Mouse (Mus musculus) gastrocnemius, postnatal 14 days (tissue): ENCODE measurements around the gene Chrnb2. TPM values are rescaled to one million over a fixed set of nuclear protein-coding genes. Genes with fewer than 3 reads are reported as not detected.

Source experiments
- DNase-seq: peaks from one replicate; pipeline ENCODE4 v3.0.0; 2021; ENCODE audit warnings: mixed read lengths
- intact Hi-C: fragments of 180-260 bp; cut with DNase I; formaldehyde crosslinking; loops from one replicate; pipeline ENCODE4 v1.15.1; 2025; ENCODE audit warnings: low total_unique reads
- total RNA-seq, 2 experiments: library from RNA; stranded (reverse); gene quantifications; 2 replicates each; pipeline ENCODE4 v1.2.3; 2021

Chrnb2 gene
- total RNA-seq, 2 experiments from 2014 or later = 0.12 to 0.13 TPM

DNA sequence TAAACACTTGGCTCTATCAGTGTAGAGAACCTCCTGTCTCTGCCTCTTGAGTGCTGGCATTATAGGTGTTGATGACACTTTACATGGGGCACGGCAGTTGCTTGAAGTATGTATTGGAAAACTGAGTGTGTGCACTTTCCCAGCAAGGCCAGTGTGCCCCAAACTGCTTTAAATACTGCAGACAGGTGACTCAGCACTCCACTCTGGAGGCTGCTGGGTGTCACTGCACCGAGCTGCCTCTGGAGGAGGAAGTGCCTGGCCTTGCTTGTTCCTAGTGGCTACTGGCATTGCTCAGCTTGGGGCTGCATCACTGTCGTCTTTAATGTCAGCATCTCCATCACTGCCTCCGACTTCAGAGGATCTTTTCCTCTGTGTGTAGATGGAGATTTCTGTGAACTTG is 37.4 kb downstream of the Chrnb2 start:
- intact Hi-C loops = no loop called here
- DNase-seq = peak; percentile 22

DNA sequence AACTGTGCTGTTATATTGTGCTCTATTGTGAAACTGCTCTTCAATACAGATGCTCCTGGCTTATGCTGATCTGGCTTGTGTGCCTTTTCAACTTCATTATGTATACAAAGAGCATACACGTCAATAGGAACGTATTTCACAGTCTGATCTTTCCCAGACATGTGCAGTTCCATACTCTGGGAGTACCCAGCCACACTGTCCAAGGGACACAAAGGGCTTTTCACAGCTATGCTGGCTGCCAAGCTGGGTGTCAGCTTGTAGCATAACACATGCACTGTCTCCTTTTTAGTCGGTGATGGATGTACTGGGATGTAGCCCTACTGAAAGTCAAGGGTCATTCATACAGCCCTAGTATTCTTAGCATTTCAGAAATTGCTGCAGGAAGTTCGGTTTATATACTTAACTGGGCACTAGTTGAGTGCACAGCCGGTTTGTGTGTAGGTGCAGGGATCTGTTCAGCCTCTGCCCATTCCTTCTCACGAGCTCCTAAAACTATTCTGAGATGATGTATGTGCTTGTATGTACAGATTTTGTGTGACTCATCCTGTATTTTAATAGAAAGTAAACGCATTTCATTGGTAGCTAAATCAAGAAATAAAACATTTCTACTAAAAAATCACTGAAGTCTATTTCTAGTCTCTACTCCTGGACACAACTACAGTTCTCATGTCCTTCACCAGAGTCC is 40.9 kb downstream of the Chrnb2 start:
- DNase-seq = no peak
- intact Hi-C loops = no loop called here

DNA sequence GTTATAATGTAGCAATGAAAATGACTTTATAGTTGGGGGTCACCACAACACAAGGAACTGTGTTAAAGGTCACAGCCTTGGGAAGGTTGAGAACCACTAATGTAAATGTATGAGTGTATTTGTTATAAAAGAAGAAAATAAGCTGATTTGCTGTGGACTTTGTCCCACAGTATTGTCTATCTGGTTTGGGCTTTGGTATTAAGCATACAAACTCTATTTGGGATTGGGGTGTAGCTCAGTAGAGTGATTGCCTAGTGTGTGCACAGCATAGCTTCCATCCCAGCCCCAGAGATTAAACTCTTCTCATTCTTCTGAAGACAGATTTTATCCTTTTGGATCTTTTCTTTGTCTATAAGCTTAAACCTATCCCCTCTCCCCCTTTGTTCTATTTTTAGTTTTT is 42.4 kb downstream of the Chrnb2 start:
- no peak for DNase-seq
- intact Hi-C loops = no loop called here

DNA sequence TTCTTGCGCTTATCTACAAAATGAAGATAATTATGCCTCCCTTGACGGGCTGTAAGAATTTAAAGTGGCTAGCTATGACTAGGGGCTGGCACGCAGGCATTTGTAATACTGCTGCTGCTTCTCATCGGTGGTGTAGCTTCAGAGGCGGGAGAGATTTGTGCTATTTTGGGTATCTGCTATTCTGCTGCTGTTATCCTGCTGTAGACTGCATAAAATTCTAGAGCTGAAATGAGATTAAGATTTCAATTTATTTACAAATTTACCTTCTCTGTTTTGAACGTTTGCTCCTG is 48.5 kb downstream of the Chrnb2 start:
- intact Hi-C loops = loop anchor here (10.0 kb wide), 2 partner anchors 49 to 139 kb away; partner anchors contain the start of gene Chrnb2
- no peak for DNase-seq

DNA sequence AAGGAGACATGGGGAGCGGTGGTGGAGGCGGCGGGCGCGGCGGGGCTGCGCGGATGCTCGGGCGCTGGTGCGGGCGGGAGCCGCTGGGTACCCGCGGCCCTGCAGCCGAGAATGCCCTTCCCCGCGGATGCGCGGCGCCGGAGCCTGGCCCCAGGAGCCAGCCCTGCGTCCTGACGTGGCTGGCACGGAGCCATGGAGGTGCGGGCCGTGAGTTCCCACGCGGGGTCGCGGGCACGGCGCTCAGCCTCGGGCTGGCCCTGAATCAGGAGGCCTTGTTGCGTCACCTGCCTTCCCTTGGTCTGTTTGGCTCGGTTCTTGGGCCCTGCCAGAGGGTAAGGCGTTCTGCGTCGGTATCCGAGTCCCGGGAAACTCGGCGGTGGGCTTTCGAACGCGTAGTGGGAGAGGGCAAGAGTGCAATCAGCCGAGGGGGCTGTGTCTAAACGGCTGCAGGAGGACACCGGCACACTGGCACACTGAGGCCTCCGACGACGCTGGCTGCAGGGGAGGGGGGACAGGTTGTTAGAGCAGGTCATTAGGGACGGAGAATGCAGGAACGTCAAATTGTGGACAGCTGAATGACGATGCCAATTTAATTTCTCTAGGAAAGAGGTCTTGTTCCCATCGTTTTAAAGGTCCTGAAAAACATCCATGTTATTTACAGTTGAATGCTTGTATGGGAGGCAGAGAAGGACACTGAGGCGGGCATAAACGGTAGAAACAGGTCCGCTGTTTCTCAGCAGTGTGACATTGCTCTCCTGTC is 49.0 kb downstream of the Chrnb2 start:
- intact Hi-C loops = loop anchor here (10.0 kb wide), 2 partner anchors 49 to 139 kb away; partner anchors contain the start of gene Chrnb2

DNA sequence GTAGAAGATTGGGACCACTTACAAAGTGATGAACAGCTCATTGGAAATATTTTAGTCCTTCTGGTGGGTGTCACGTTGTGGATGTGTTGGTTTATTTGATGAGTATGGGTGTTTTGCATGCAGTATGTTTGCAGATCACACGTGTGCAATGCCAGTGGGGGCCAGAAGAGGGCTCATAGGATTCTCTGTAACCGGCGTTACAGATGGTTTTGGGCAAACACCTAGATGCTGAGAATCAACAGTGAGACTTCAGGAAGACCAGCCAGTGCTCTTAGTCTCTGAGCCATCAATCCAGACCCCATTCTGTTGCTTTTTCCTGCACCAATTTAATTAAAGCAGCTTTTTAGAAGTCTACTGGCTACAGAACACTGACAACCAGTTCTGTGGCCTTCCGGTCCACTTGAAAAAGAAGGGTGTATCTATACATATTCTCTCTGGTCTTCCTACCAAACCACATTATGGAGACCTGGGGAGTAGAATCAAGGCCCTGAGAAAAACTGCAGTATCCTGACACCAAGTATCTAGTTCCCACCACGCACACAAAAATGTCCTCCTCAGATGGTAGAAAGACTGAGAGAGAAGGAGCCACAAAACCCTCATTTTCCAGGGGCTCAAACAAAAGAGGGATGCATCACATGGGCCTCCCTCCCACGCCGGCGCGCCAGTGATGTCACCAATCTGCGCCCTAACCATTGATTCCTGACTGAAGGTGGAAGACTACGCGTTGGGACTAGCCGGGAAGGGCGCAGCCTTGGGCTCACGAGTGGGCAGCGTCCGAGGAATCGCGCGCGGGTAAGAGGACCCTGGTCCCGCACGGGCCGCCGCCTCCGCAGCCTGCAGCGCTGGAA is 49.8 kb downstream of the Chrnb2 start, which contains the start of gene Adar:
TSS of gene Adar (plus strand) at position 664 of the 848 bp plus-strand sequence.
- intact Hi-C loops = loop anchor here (10.0 kb wide), 2 partner anchors 50 to 140 kb away; partner anchors contain the start of gene Chrnb2

More for the DNA sequence above, 49.0 kb downstream of the Chrnb2 start:
- DNase-seq = peak; percentile 17

DNA sequence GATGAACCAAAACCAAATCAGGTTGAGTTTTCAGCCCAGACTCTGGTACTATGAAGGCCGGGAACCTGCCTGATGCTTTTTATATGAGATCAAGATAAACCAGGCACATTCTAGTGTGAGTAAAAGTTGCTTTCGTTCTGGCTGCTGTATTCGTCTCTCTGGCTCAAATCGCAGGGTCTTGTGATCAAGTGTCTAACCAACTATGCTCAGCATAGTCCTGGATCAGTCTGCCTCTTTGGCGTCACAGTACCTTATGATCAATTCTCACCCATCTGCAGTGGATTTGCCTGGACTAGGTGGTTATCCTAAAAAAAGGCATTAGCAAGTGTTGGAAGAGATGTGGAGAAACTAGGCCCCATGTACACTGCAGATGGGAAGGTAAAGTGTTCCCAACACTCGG is 60.4 kb downstream of the Chrnb2 start:
- no peak for DNase-seq
- intact Hi-C loops = no loop called here

More for the DNA sequence above, 49.8 kb downstream of the Chrnb2 start, which contains the start of gene Adar:
- peak; percentile 69 for DNase-seq

DNA sequence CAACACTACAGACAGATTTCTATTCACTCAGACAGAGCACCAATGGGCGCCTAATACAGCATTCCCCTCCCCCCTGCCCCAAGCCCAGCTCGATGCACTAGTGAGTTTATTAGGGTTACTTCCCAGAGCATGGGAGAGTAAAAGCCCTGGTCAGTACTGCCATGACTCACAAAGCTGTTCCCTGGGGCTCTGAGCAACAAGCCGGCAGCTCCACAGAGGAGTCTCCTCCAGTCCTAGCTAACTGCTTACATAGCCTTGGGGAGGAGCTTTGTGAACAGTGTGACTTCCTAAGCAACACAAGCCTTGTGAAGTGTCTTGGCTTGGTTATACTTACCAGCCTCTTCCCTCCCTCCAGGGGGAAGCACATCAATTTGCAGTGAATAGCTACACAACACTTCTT is 60.8 kb downstream of the Chrnb2 start:
- peak; percentile 18 for DNase-seq
- intact Hi-C loops = no loop called here

DNA sequence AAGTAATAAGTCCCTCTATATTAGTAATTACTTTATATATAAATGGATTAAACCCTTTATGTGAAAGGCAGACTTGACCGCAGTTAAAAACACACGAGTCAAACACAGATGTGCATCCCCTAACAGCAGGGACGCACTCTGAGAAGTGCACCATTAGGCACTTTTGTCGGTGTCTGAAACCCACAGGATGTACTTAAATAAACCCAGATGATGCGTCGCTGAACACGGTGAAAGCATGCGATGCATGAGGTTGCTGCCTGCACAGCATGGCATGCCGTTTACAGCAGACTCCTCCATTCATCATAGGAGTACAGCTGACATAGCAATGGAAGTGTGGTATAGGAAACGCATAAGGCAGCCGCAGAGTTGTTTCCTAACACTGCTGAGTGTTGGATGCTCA is 64.0 kb downstream of the Chrnb2 start:
- intact Hi-C loops = no loop called here
- DNase-seq = no peak

DNA sequence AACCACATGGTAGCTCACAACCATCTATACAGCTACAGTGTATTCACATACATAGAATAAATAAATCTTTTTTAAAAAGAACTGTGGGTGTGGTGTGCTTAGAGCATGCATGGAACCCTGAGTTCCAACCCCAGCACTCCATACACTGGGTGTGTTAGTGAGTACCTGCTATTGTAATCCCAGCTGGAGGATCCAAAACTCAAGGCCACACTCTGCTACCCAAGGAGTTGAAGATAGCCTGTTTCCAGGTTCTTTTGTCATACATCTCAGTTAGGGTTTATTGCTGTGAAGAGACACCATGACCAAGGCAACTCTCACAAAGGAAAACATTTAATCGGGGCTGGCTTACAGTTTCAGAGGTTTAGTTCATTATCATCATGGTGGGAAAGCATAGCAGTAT is 65.5 kb downstream of the Chrnb2 start:
- DNase-seq = no peak
- intact Hi-C loops = no loop called here

Other genes starting within 250 kb of the Chrnb2 start
- gene Kcnn3, start 244.5 kb downstream of the Chrnb2 start, total RNA-seq = 1 to 10 TPM; 3.3 to 6.0 TPM
- gene Adar, start 49.6 kb downstream of the Chrnb2 start, total RNA-seq = 1 to 10 TPM; 4.2 to 4.4 TPM
- gene Ube2q1, start 9.0 kb upstream of the Chrnb2 start, total RNA-seq = 10 to 100 TPM; 12.7 to 14.9 TPM
- 1 to 10 TPM; 7.9 to 8.0 TPM for gene She, start 66.7 kb upstream of the Chrnb2 start, total RNA-seq
- 1 to 10 TPM; 2.4 to 8.7 TPM for gene Il6ra, start 148.6 kb upstream of the Chrnb2 start, total RNA-seq
- 10 to 100 TPM; 20.6 to 28.7 TPM for gene Atp8b2, start 198.9 kb upstream of the Chrnb2 start, total RNA-seq
- 10 to 100 TPM; 45.2 to 50.2 TPM for gene Hax1, start 234.1 kb upstream of the Chrnb2 start, total RNA-seq